Mouse (Mus musculus) brown adipose tissue, adult 24 weeks (tissue): ENCODE results near the gene Rhbdl3. TPM values are rescaled to one million over a fixed set of nuclear protein-coding genes. Genes with fewer than 3 reads are reported as not detected.

Experiments
- H3K27ac ChIP-seq: fragments of 200-500 bp; replicated peaks from 2 replicates; pipeline ENCODE4 v1.5.1; 2012; ENCODE audit warnings: low read depth, mild to moderate bottlenecking, low read length
- H3K4me1 ChIP-seq: fragments of 200-500 bp; 2 replicates; pipeline ENCODE4 v1.6.1; 2012; ENCODE audit warnings: low read length, mixed read lengths; ENCODE audit not compliant: control insufficient read depth, insufficient read depth, insufficient read length
- H3K4me3 ChIP-seq: fragments of 200-500 bp; 2 replicates; pipeline ENCODE4 v1.5.1; 2012; ENCODE audit warnings: low read depth, mild to moderate bottlenecking, low read length, moderate library complexity; ENCODE audit not compliant: insufficient read depth
- polyA plus RNA-seq: library from polyadenylated mRNA; stranded (reverse); fragments of >200 nt; gene quantifications from 2 replicates; pipeline ENCODE4 v1.2.4, GENCODE M21; 2012; ENCODE audit not compliant: missing spikeins, insufficient read depth, insufficient read length

Rhbdl3 gene
- polyA plus RNA-seq, 1 experiment: 0.28 TPM

DNA sequence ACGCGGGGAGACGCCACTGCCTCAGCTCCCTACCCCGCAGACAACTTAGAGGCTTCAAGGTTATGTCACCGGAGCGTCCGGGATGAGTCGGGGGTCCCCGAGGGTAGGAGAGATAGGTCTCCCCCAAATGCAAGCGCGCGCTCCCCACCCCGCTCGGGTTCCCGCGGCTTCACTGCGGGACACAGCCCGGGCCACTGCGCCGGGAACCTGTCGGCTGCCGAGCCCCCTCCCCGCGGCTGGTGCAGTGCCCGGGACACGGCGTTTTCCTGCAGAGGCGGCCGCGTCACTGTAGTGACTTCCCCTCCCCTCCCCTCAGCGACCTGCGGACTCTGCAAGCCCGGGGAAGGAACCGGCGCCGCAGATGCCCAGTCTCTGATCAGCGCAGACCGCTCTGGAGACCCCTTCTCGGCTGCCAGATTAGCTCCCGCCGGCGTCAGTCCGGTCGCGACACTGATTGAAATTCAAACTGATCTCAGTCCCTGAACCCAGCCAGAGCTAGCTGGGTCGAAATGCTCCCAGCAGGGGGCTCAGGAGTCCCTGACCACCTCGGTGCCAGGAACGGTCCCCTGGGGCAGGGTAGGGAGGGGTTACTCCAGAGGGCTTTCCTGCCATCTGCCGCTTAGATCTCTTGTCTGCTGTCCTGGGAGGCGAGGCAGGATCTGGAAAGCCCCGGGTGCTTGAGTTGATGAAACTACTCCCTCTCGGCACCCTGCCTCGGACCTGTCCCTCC, 769 bp downstream of the Rhbdl3 start:
- no peaks in the 10 kb centered on the region; the same call in 1 of the 2 replicates for H3K4me1 ChIP-seq
- no peak overlapping the region for H3K27ac ChIP-seq
- peak overlapping the region; percentile 90 for H3K4me3 ChIP-seq

DNA sequence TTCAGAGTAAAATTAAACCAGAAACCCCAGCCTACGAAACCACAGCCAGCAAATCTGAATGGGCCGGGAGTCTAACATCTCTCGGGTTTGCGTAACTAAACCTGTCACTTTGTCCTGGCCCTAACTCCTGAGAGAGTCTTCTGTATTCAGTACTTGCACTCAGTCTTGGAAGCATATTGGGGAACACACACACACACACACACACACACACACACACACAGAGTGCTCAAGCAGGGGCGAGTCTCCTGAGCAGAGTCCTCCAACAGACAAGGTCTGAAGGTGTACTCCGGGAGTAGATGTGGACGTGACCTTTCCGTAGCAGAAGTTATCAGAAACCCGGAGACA, 1.3 kb downstream of the Rhbdl3 start:
- no peaks in the 10 kb centered on the region; the same call in 1 of the 2 replicates for H3K4me1 ChIP-seq
- H3K27ac ChIP-seq: peak overlapping the region; percentile 48
- H3K4me3 ChIP-seq: peak overlapping the region; percentile 90

DNA sequence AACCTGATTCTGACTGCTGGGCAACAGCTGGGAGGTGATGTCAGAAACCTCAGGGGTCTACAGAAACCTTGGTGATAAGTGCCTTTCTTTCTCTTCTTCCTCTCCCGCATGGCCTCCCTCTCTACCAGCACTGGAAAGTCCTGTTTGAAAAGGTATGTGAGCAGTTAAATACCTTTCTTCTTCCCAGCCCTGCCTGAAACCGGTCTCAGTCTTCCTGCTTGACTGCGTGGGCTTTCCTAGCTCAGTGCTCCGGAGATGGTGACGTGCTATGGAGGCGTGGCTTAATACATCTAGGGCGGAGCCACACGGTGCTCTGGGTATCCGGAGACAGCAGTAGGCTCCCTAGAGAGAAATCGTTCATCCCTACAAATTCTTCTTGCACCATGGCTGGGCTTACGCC, 1.8 kb downstream of the Rhbdl3 start:
- Histone ChIP-seq H3K4me1 (no peaks in the 10 kb centered on the region; the same call in 1 of the 2 replicates), H3K4me3 (peak overlapping the region; percentile 90)

DNA sequence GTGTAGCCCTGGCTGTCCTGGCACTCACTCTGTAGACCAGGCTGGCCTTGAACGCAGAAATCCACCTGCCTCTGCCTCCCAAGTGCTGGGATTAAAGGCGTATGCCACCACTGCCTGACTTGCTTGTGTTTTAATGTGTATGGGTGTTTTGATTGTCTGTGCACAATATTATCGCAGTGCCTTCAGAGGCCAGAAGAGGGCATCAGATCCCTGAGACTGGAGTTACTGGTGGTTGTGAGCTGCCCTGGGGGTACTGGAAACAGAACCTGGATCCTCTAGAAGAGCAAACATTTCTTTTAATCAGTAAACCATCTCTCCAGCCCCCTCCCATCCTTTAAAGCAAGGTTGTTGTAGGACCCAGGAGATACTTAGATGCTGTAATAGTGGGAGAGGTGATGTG, 3.0 kb downstream of the Rhbdl3 start:
- Histone ChIP-seq H3K4me1 (no peaks in the 10 kb centered on the region; the same call in 1 of the 2 replicates), H3K4me3 (no peak overlapping the region), H3K27ac (no peak overlapping the region)

More for the DNA sequence above, 1.8 kb downstream of the Rhbdl3 start:
- no peak overlapping the region for H3K27ac ChIP-seq

DNA sequence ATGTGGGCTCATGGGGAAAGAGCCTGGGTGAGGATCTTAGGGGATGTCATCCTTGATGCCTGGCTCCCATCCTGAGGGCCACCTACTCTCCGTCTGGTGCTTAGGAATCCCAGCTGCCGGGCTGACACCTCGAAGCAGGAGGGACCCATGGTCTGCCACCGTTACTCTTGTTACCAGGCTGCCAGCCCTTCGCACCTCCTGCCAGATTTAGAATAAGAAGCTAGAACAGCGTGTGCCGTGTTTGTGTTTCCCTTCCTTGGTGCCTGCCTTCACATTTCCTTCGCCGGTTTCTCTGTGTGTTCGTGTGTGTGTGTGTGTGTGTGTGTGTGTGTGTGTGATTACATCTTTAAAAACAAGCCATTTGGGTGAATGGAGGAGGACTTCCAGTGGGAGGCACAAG, 4.1 kb downstream of the Rhbdl3 start:
- H3K4me3 ChIP-seq: no peak overlapping the region
- H3K4me1 ChIP-seq: no peaks in the 10 kb centered on the region; the same call in 1 of the 2 replicates
- H3K27ac ChIP-seq: no peak overlapping the region

DNA sequence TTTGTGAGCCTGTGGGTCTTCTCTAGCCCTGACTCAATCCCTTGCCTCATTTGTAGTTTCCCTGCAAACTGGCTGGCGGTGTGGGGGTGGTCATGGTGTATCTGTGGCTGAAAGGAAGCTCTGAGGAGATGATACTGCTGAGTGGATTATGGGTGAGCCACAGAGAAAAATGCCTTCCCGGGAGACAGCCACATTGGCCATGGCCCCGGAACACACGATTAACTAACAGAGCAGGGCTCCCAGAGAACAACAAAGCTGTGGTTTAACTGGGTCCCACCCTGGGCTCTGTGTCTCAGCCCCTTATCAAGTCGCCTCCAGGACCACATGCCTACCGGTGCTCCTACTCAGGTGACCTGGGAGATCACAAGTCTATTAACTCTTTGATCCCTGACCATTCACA, 7.8 kb downstream of the Rhbdl3 start:
- H3K4me3 ChIP-seq: no peak overlapping the region
- H3K27ac ChIP-seq: no peak overlapping the region

DNA sequence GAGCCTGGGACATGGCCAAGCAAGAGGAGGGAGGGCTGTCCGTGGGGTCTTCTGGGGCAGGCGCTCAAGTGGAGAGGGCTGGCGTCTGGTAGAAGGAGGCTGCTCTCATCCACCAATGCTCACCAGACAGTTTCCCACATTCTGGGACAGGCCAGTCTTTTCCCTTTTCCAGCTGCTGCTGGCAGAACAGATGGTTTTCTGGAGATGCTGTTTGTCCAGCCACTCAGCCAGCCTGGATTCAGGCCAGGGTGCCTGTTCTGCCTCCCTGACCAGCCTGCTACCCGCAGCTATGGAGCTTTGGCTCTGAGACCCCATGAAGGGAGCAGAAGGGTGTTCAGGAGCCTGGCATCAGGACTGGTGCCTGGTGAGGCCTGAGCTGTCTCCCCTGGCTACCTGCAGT, 10.6 kb downstream of the Rhbdl3 start:
- H3K4me3 ChIP-seq: no peak overlapping the region
- H3K4me1 ChIP-seq: no peaks in the 10 kb centered on the region
- H3K27ac ChIP-seq: no peak overlapping the region

More for the DNA sequence above, 7.8 kb downstream of the Rhbdl3 start:
- no peaks in the 10 kb centered on the region for H3K4me1 ChIP-seq

DNA sequence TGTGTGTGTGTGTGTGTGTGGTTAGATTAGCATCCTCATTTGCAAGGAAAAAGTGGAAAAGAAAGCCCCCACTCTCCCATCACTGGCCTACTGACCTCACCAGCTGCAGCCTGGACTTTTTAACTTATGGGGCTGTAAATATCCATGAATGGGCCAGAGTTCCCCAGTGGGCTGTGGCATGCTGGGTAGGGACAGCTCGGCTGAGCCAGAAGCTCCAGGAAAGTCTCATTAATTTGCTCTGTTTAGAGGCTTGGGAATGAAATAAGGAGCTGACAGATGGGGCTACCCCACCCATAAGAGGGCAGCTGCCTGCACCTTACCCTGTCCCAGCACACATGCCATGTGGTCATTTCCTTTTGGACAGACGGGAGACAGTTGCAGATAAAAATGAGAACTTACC, 11.3 kb downstream of the Rhbdl3 start:
- Histone ChIP-seq H3K4me3 (no peak overlapping the region), H3K27ac (no peak overlapping the region), H3K4me1 (no peaks in the 10 kb centered on the region)

DNA sequence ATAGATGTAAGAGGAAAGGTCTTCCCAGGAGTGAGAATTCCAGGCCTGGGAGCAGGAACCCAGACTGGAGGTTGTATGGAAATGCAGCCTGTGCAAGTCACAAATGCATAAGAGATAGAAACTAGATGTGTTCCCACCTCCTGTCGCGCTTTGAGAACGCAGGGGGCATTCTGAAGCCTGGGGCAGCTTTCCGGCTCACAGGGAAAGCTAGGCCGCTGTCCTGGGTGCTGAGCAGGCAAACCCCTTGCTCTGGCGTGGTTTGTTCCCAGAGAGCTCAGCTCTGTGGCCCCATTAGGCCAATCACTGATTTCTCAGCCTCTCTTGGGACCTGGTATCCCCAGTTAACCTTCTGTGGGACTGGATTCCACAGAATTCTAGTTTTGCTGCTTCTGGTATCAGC, 11.9 kb downstream of the Rhbdl3 start:
- Histone ChIP-seq H3K4me1 (no peaks in the 10 kb centered on the region), H3K4me3 (no peak overlapping the region), H3K27ac (no peak overlapping the region)

DNA sequence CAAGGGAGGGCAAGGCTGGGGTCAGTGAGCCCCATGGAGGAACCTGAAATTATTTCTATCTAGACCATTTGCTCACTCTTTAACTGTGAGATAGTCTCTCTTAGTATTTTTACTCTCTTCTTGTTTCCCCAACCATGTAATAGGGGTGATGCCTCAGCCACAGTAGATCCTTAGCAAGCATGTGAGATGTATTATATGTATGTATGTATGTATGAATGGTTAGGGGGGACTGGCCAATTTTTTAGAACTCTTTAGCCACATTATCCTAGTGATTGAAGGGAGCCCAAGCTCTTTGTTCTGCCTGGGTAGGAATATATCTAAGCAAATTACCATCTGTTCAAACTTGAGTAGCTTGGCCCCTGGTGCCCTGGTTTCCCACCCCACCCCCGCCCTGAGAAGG, 12.8 kb downstream of the Rhbdl3 start:
- Histone ChIP-seq H3K4me3 (no peak overlapping the region), H3K4me1 (no peaks in the 10 kb centered on the region), H3K27ac (no peak overlapping the region)

DNA sequence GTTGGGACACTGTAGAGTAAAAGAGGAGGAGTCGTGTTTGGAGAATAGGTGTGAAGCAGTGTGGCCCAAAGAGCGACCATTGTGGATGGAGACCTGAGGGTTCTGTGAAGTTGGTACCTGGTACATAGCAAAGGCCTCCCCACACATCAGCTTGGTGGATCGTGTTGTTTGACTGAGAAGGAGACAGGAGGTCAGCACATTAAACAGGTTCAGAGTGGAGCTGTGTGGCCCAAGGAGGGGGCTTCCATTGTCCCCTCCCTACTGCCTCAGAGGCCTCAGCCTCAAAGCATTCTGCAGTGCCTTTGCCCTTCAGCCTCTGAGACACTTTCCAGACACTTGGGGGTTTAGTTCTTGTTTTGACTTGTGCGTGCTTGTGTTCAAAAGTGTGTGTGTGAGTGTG, 13.2 kb downstream of the Rhbdl3 start:
- H3K27ac ChIP-seq: no peak overlapping the region
- no peaks in the 10 kb centered on the region for H3K4me1 ChIP-seq
- H3K4me3 ChIP-seq: no peak overlapping the region

DNA sequence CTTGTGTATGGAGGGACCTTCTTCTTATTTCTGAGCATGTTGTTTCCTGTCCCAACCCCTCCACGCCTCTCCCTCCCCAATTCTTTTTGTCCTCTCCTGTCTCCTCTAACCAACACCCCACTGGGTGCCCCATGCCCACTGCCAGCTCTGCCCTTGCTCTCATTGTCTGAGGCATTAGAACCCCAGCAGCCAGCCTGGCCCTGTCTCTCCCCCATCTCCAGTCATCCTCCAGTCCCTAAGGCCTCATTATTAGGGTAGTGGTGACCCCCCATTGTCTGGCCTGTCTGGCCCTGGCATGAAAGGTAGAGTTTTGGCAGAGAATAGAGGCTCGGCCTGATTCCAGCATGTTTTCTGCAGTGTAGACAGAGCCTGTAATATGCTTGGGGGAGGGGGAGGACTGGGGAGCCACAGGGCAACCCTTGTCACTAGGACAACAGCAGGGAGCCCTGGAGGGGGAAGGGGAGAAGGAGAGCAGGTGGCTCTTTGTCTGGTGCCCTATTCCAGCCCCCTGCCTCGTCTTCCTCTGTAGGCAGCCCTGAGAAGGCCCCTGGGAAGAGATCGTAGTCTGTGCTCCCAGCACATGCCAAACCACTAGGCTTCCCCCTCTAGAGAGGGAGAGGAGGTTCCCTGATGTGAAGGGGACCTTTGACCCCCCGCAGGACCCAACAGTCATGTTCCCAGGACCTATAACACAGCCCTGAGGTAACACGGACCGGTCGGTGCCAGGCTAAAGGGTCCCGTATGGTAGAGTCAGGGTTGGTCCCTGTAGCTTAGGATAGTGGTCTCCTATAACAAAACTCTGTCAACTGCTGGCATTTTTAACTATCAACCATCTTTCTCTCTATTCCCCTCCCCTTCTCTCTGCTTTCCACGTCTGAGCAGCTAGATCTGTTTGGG, 15.3 kb downstream of the Rhbdl3 start:
- Histone ChIP-seq H3K4me3 (no peak overlapping the region), H3K27ac (no peak overlapping the region), H3K4me1 (no peaks in the 10 kb centered on the region)

DNA sequence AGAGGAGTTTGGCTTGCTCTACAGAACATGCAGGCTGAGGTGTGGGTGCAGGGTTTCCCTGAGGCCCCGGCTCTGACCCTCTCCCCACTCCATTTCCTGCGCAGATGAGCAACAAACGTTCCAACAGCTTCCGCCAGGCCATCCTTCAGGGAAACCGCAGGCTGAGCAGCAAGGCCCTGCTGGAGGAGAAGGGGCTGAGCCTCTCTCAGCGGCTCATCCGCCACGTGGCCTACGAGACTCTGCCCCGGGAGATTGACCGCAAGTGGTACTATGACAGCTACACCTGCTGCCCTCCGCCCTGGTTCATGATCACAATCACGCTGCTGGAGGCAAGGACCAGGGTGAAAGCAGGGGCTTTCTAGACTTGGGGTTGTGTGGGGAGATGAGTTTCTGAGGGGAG, 22.5 kb downstream of the Rhbdl3 start:
- 0 out of 2 replicates have a peak, but pooled peaks cover 2% of the 10 kb centered on the region for H3K4me1 ChIP-seq
- H3K27ac ChIP-seq: no peak overlapping the region
- no peak overlapping the region for H3K4me3 ChIP-seq

DNA sequence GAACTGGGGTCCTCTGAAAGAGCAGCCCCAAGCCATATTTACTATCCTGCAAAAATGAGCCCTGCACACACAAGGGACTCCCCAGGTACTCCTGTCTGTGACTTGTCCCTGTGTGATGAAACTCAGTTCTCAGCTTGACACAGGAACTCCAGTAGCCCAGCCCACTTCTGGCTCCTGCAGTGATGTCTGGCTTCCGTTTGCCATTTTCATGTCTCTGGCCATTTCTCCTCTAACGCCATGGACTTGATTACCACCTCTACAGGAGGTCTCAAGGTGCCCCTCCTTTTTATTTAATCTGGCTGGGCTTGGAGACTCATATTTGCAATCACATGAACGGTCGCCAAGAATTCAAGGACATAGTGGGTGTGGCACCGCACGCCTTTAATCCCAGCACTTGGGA, 23.9 kb downstream of the Rhbdl3 start:
- Histone ChIP-seq H3K4me3 (no peak overlapping the region), H3K4me1 (0 out of 2 replicates have a peak, but pooled peaks cover 2% of the 10 kb centered on the region), H3K27ac (no peak overlapping the region)

DNA sequence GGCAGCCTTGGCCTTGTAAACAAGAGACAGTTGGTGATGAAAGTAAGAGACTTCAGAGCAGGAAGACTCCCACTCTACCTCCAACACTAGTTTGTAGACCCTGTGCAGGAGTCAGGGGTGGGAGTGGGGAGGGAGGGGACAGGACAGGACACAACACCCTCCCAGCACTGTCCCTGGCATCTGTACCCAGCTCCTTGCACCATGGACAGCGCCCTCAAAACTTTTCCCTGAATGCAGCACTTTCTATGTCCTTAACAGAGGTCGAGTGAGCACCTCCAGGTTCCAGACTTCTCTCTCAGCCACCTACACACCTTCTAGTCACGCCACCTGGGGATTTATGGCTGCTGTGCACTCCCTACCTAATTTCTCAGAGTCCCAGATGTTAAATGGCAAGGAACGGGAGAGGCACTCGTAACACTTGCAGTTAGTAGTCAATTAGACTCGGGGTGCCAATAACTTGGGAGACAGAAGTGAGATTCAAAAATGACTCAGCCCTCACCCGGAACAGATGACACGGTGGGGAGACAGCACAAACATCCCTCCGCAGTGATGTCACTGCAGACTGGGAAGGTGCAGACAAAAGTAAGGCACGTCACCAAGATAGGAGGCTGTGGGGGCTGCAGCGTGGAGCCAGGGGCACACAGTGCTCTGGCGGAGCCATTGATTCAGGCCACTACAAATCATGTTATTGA, 32.1 kb downstream of the Rhbdl3 start:
- Histone ChIP-seq H3K27ac (no peak overlapping the region), H3K4me3 (no peak overlapping the region), H3K4me1 (no peaks in the 10 kb centered on the region)
